Mouse (Mus musculus) urinary bladder, postnatal 4 days (tissue): ENCODE measurements around the gene Plppr5.

ENCODE experiments used
- DNase-seq, 2 experiments: peaks; one replicate each; pipeline ENCODE4 v3.0.0; 2021 to 2022; ENCODE audit warnings: low spot score in 2 of 2

Plppr5 gene

DNA sequence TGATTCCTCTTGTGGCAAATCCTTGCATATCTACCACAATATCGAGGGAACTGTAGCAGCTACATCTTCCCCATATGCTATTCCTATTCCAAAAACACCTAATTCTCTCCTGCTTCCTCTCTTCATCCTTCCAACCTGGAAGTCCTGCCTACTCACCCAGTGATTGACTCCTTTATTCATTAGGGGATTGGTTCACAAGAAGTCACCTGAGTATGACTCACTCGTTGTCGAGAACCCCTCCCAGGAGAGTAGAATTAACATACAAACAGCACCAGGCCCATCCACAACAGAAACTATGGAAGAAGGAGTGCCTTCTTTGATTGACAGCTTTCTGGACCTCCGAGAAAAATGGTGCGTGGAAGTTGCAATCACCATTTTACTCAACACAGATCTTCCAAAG lies 121.7 kb downstream of the Plppr5 start:
- DNase-seq = no peak

DNA sequence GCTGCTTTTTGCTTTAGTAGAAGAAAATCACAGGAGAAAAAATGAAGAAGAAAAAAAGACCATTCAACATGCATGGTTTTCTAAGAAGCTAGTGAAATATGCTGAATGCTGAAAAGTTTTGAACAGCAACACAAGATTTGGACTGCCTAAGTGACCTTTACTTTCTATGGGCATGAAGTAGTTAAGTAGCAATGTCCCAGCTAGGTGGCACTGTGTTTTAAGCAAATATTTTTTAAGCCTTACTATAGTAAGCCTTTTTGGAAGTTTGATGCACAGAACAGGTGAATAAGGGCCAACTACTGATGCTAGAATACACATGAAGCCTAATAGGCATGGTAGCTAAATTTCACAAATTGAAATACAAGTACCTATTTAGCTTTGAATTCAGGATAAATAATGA lies 134.2 kb downstream of the Plppr5 start:
- no peak for DNase-seq

DNA sequence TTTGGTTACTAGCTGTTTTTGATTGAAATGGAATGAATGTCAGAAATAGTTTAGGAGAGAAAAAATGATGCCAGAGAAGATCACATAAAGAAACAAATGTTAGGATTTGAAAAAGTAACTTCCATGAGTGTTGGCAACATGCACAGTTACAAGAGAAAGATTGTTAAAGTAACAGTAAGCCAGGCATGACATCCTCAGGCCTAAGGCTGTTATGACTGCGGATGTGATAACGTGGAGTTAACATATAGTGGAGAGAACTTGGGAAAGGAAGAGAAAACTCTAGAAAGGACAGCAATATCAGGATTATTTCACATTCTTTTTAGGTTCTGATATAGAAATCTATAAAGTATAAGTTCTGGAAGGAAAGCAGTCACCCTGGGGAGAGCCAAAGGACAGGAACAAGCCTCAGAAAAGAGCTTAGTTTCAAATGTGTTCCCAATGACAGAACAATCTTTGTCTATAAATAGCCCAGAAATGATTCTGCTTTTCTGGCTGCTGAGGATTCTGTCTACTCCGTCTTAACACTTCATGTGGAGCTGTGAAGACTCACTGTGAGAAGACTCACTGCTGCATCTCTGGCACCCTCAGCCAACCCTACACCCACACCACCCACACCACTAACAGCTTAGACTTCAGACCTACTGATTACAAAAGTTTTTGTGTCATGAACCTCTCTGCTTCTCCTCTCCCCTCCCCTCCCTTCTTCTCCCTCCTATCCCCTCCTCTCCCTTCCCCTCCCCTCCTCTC lies 142.1 kb downstream of the Plppr5 start:
- DNase-seq = no peak

DNA sequence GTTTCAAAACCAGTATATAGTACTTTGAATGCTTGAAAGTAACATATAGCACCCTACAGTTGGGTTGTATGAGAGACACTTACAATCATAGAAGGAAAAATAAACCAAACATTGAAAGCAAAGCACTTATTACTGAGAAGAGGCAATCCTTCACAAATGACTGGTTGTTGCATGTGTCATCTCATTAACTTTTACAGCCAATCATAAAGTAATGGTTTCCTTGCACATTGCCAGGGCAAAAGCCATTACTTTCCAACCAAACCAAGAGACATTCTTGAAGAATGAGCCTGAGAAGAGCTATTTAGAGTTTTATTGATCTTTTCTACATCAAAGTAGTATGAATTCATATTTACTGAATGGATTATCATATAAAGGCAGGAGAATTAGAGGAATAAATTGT lies 148.8 kb downstream of the Plppr5 start:
- DNase-seq = no peak

DNA sequence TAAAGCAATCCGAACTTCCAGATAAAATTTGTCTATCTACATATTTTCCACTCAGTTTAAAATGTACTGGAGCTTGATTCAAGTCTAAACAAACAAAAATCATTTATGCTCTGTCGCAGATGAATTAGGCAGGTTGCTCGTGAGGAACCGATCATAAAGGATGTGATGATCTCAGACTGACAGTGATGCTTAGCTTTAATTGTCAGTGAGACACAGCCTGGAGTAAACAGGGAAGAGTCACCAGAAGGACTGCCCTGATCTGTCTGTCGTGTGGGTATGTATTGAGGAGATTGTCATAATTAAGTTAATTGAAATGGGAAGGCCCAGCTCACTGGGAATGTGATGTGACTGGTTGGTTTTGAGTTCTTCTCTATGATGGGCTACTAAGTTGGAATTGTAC lies 149.9 kb downstream of the Plppr5 start:
- DNase-seq = no peak

DNA sequence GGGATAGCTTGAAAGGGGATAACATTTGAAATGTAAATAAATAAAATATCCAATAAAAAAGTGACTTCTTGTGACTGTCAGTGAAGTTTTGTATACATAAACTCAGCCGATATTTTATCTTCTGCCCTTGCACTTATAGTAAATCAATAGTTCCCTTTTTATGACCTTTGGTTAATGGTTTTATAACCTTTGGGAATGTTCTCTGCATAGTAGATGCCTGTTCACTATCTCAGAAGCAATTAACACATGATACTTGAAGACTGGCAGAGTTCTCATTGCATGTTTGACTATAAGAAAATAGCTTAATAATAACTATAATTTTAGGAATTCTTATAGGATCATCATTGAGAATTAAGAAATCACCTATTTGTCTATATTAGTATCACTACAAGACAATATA lies 150.9 kb downstream of the Plppr5 start:
- no peak for DNase-seq

DNA sequence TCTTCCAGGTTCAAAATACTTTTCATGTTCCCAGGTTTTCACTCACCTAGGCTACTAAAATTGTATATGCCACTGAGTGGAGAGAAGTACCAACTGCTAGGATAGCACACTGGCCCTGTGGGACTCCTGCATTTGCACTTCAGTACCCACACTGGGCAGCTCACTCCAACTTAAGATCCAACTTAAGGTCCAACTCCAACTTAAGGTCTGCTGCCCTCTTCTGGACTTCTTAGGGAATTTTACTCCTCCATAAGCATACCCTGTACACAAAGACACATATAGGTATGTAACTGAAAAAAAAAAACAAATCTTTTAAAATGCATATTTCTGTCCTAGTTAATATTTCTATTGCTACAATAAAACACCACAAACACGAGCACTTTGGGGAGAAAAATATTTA lies 153.5 kb downstream of the Plppr5 start:
- DNase-seq = no peak

DNA sequence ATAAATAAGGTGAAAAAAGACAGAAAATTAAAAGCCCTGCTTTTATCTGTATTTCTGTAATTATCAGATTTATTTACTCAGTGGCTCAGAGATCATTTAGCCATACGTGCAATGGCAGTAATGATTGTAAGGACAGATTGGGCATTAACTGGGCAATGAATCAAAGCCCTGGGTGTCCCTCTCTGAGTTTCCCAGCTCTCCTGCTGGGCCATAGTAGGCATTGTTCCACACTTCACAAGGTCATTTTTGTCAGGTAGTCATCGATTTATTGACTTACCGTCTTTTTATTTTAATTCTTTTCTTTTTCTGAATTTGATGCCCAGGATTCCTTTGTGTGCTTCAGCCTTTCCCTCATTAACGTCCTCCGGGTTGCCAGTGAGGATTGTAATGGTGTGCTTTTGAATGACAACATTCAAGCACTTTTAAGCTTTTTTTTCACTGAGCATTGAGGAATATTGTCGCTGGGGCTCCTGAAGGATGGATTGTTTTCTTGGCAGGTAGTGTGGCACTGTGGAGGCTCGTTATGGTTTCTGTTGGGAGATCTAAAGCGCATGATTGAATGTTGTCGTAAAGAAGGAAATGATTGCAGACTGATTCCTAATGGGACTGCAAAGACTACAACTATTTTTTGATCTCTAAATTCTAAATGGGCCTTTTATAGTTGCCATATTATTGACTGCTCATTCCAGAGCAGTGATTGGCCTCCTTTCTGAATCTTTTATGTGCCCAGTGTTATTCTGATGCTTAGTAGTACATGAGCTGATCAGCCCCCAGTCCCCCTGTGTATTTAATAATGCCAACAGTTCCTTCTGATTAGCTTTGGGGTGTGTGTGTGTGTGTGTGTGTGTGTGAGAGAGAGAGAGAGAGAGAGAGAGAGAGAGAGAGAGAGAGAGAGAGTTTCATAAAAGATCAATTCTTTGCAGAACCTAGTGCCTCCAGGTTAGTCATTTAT lies 154.8 kb downstream of the Plppr5 start:
- DNase-seq = no peak

DNA sequence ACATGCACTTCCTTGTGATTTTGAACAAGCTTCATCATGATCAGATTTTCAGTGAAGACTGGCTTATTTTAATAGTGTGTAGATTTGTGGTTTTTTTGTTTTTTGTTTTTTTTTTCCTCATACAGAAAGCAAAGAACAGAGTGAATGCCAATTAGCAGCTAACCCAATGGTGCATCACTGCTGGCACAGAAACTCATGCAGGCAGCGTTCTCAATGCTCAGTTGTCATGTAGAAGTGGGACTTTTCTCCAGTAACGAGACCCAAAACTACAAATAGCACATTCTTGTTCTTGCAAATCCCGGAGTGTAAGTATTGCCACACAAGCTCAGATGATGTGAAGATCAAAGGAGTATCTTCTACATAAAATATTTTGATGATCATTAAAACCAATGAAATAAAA lies 156.9 kb downstream of the Plppr5 start:
- no peak for DNase-seq

DNA sequence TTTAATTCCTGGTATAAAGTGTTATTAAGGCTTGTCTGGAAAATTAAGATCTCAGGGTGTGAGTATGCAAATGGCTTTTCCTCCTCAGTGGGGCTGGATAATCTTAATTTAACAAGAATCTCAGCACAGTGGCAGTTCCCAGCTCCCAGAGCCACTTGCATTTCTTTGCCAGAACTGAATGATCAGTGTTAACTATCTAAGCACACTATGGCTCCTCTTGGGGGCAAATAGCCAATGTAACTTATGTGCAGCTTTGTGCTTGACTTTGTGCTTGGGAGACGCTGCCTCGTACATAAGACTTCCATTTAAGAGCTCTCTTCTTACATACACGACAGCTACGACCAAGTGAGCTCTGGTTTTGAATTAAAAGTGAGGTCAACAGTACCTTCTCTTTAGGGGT lies 158.0 kb downstream of the Plppr5 start:
- DNase-seq = no peak
